Mouse (Mus musculus): ENCODE measurements around the gene Igfbp4. TPM values are rescaled to one million over a fixed set of nuclear protein-coding genes. Genes with fewer than 3 reads are reported as not detected.

Igfbp4 gene
- total and polyA plus RNA-seq, 3 experiments = 0.16 to 0.21 TPM; not detected in 1

DNA sequence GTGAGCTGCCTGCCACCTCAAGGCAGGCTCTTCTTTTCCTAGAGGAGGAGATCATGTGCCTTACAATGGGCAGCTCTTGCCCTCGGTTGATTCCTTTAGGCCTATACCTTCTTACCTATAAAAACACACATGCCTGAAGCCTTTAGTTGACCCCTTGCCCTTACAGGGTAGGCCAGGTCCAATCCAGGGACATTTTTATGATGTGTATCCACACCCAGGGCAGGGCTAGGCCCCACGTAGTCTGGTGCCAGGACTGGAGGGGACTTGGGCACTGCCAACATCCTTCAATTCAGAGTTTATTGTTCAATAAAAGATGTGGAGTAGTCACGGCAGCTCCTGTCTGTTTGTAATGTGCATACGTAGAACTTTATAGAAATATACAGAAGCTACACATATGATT is 55.4 kb downstream of the Igfbp4 start:
- H3K79me2 ChIP-seq (replicated peaks; ENCODE audit: control insufficient read depth, extremely low read depth, insufficient read depth, poor library complexity, severe bottlenecking) = no peaks in the 10 kb centered on the region
- H3K9me3 ChIP-seq (replicated peaks; ENCODE audit: low read length) = peaks cover 8% of the 10 kb centered on the region
- H3K9ac ChIP-seq (ENCODE audit: insufficient read depth, low read depth) = no peak overlapping the region
- DNase-seq (ENCODE audit: extremely low read depth) = no peak
- TF ChIP-seq ZC3H11A (IDR thresholded peaks at IDR 0.05; ENCODE audit: low read depth, low read length) (no peak), HCFC1 (IDR thresholded peaks at IDR 0.05; ENCODE audit: low read depth, low read length) (no peak), USF1 (IDR thresholded peaks at IDR 0.05; ENCODE audit: low read depth, low read length) (no peak)
- H3K4me3 ChIP-seq (replicated peaks in 1 of 3; ENCODE audit: low read depth in 2 of 3, low read length in 2 of 3, poor library complexity in 1 of 3) = no peak overlapping the region
- dilution Hi-C loops (cut with MboI; ENCODE audit: extremely low pct_ligation_motif_present, extremely low pct_unique_long_range_greater_than_20kb, low sequenced_read_pairs) = no loop called here
- no peak overlapping the region for H3K4me2 ChIP-seq (ENCODE audit: insufficient read depth, low read depth, poor library complexity, severe bottlenecking)
- no peak overlapping the region for H3K27ac ChIP-seq (ENCODE audit: insufficient read depth, low read depth)
- peaks cover 10% of the 10 kb centered on the region for H3K27me3 ChIP-seq (replicated peaks)
- in situ Hi-C loops (cut with MboI; ENCODE audit: low pct_ligation_motif_present, low pct_unique_long_range_greater_than_20kb, low sequenced_read_pairs) = no loop called here
- H3K4me1 ChIP-seq (ENCODE audit: control insufficient read depth in 1 of 2, insufficient read depth in 2 of 2) = peaks cover 7 to 9% of the 10 kb centered on the region in 2 experiments
- H3K36me3 ChIP-seq (replicated peaks in 1 of 2; ENCODE audit: control insufficient read depth in 1 of 2, insufficient read depth in 1 of 2, low read length in 1 of 2) = no peaks in the 10 kb centered on the region

DNA sequence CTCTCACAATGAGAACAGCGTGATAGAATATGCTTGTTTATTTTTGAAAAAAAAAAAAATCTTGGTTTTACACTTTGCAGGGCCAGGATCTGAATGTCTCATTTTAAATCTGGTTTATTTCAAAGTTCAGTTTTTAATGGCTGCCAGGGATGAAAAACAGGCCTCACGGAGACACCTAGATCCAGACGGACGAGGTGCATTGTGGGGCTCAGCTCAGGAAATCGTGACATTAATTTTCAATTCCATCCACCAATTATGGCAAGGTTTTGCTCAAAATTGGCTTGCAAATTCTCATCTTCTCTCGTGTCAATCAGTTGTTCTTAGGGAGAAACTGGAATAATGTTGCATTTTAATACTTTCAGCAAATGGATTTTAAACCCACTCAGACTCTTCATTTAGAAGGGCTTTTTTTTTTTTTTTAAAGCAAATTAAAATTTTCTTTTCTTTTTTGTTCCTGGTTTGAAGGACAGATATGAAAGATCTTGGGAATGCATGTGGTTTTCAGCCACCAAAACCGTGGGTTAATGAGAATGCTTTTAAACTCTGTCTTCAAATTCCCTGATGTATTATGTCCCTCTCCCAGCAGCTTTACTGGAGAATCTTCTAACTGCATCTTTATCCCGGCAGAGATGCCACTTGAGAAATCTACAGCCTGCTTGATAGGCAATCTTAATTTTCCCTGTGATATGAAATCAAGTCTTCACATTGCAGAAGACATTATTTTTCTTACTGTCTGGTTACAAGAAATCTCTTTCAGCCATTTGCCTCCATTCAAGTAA is 56.1 kb downstream of the Igfbp4 start:
- TF ChIP-seq CTCF (conservative IDR thresholded peaks at IDR 0.05 in 1 of 2, IDR thresholded peaks at IDR 0.05 in 1 of 2; ENCODE audit: low read depth in 2 of 2, low read length in 2 of 2) = no peak
- no peak for TF ChIP-seq GABPA (IDR thresholded peaks at IDR 0.05; ENCODE audit: insufficient replicate concordance, low read depth, low read length)
- no peak for TF ChIP-seq POLR2AphosphoS2 (IDR thresholded peaks at IDR 0.05; ENCODE audit: low read depth, low read length)
- TF ChIP-seq TCF12 (IDR thresholded peaks at IDR 0.05; ENCODE audit: low read depth, low read length) = no peak
- no peak for TF ChIP-seq BHLHE40 (IDR thresholded peaks at IDR 0.05; ENCODE audit: low read depth, low read length)
- Histone ChIP-seq H3K9me3 (replicated peaks; ENCODE audit: low read length) (peaks cover 8% of the 10 kb centered on the region), H3K4me3 (replicated peaks in 1 of 3; ENCODE audit: low read depth in 2 of 3, low read length in 2 of 3, poor library complexity in 1 of 3) (no peak overlapping the region), H3K4me2 (ENCODE audit: insufficient read depth, low read depth, poor library complexity, severe bottlenecking) (no peak overlapping the region), H3K79me2 (replicated peaks; ENCODE audit: control insufficient read depth, extremely low read depth, insufficient read depth, poor library complexity, severe bottlenecking) (no peaks in the 10 kb centered on the region), H3K27me3 (replicated peaks) (peaks cover 6% of the 10 kb centered on the region), H3K4me1 (ENCODE audit: control insufficient read depth in 1 of 2, insufficient read depth in 2 of 2) (peaks cover 7 to 9% of the 10 kb centered on the region in 2 experiments), H3K36me3 (replicated peaks in 1 of 2; ENCODE audit: control insufficient read depth in 1 of 2, insufficient read depth in 1 of 2, low read length in 1 of 2) (no peaks in the 10 kb centered on the region), H3K27ac (ENCODE audit: insufficient read depth, low read depth) (no peak overlapping the region), H3K9ac (ENCODE audit: insufficient read depth, low read depth) (no peak overlapping the region)
- dilution Hi-C loops (cut with MboI; ENCODE audit: extremely low pct_ligation_motif_present, extremely low pct_unique_long_range_greater_than_20kb, low sequenced_read_pairs) (no loop called here), in situ Hi-C loops (cut with MboI; ENCODE audit: low pct_ligation_motif_present, low pct_unique_long_range_greater_than_20kb, low sequenced_read_pairs) (no loop called here)
- no peak for DNase-seq (ENCODE audit: extremely low read depth)

DNA sequence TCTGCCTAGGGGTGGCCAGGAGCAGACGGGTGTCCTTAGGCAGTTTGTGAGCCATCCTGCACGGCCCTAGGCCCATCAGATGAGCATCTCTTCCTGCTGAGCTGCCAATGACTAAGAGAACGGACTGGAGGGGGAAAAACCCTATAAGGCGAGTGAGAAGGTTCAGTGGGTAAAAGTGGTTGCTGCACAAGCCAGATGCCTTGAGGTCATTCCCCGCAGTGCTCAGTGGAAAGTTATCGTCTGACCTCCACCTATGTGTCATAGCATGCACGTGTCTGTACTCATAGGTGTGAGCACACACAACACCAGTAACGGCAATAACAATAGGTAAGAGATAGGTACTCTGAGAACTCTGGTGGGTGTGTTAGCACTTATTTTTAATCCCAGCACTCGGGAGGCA is 57.9 kb downstream of the Igfbp4 start:
- Histone ChIP-seq H3K9ac (ENCODE audit: insufficient read depth, low read depth) (no peak overlapping the region), H3K4me1 (ENCODE audit: control insufficient read depth in 1 of 2, insufficient read depth in 2 of 2) (peaks cover 7 to 9% of the 10 kb centered on the region in 2 experiments), H3K36me3 (replicated peaks in 1 of 2; ENCODE audit: control insufficient read depth in 1 of 2, insufficient read depth in 1 of 2, low read length in 1 of 2) (no peaks in the 10 kb centered on the region), H3K27me3 (replicated peaks) (no peaks in the 10 kb centered on the region), H3K4me2 (ENCODE audit: insufficient read depth, low read depth, poor library complexity, severe bottlenecking) (no peak overlapping the region), H3K9me3 (replicated peaks; ENCODE audit: low read length) (peaks cover 8% of the 10 kb centered on the region), H3K27ac (ENCODE audit: insufficient read depth, low read depth) (no peak overlapping the region), H3K4me3 (replicated peaks in 1 of 3; ENCODE audit: low read depth in 2 of 3, low read length in 2 of 3, poor library complexity in 1 of 3) (no peak overlapping the region), H3K79me2 (replicated peaks; ENCODE audit: control insufficient read depth, extremely low read depth, insufficient read depth, poor library complexity, severe bottlenecking) (no peaks in the 10 kb centered on the region)
- TF ChIP-seq E2F4 (IDR thresholded peaks at IDR 0.05; ENCODE audit: insufficient replicate concordance, low read depth, low read length) (no peak), CHD2 (IDR thresholded peaks at IDR 0.05; ENCODE audit: low read length) (no peak), EP300 (IDR thresholded peaks at IDR 0.05; ENCODE audit: low read length) (peak; percentile 57; the same call in 1 of the 2 replicates), MAX (IDR thresholded peaks at IDR 0.05; ENCODE audit: low read length) (peak; percentile 66), JUN (IDR thresholded peaks at IDR 0.05; ENCODE audit: insufficient read depth, low read depth, low read length) (peak; percentile 23; the same call in 1 of the 2 replicates), BHLHE40 (IDR thresholded peaks at IDR 0.05; ENCODE audit: low read depth, low read length) (peak; percentile 98), TCF12 (IDR thresholded peaks at IDR 0.05; ENCODE audit: low read depth, low read length) (0 out of 2 replicates have a peak, but pooled peaks have one; percentile 19), ETS1 (conservative IDR thresholded peaks at IDR 0.05; ENCODE audit: low read depth, low read length) (peak; percentile 88), MEF2A (IDR thresholded peaks at IDR 0.05; ENCODE audit: borderline replicate concordance, low read depth, low read length) (no peak), MXI1 (IDR thresholded peaks at IDR 0.05; ENCODE audit: low read depth, low read length) (peak; percentile 25; the same call in 1 of the 2 replicates)
- dilution Hi-C loops (cut with MboI; ENCODE audit: extremely low pct_ligation_motif_present, extremely low pct_unique_long_range_greater_than_20kb, low sequenced_read_pairs) (no loop called here), in situ Hi-C loops (cut with MboI; ENCODE audit: low pct_ligation_motif_present, low pct_unique_long_range_greater_than_20kb, low sequenced_read_pairs) (no loop called here)
- DNase-seq (ENCODE audit: extremely low read depth) = peak; percentile 71

All from CH12.LX (cell line).